Mouse (Mus musculus) heart, embryonic 11.5 days (tissue): ENCODE results near the gene Ryr2. TPM values are rescaled to one million over a fixed set of nuclear protein-coding genes. Genes with fewer than 3 reads are reported as not detected.

ENCODE experiments used
- ATAC-seq: fragments of 200-750 bp; cut with Nextera tagmentation; replicated peaks from 2 replicates; pipeline ENCODE4 v1.8.0; 2017; ENCODE audit warnings: moderate library complexity; ENCODE audit not compliant: insufficient number of reproducible peaks, low FRiP score, low TSS enrichment
- H3K27ac ChIP-seq: fragments of 300-500 bp; sonication (generic); 2 replicates; pipeline ENCODE4 v1.5.1; 2014; ENCODE audit warnings: mild to moderate bottlenecking, low read depth, low read length
- H3K27me3 ChIP-seq: fragments of 300-500 bp; sonication (generic); 2 replicates; pipeline ENCODE4 v1.6.1; 2014; ENCODE audit warnings: mild to moderate bottlenecking, low read length, mixed read lengths; ENCODE audit not compliant: control insufficient read depth, insufficient read depth
- H3K36me3 ChIP-seq: fragments of 300-500 bp; sonication (generic); 2 replicates; pipeline ENCODE4 v1.6.1; 2014; ENCODE audit warnings: mild to moderate bottlenecking, low read length, moderate library complexity, mixed read lengths; ENCODE audit not compliant: control insufficient read depth, insufficient read depth
- H3K4me1 ChIP-seq: fragments of 300-500 bp; sonication (generic); 2 replicates; pipeline ENCODE4 v1.6.1; 2014; ENCODE audit warnings: low read length; ENCODE audit not compliant: control insufficient read depth, insufficient read depth
- H3K4me2 ChIP-seq: fragments of 300-500 bp; sonication (generic); 2 replicates; pipeline ENCODE4 v1.6.1; 2014; ENCODE audit warnings: mild to moderate bottlenecking, moderate library complexity
- H3K4me3 ChIP-seq: fragments of 300-500 bp; sonication (generic); 2 replicates; pipeline ENCODE4 v1.5.1; 2014; ENCODE audit warnings: low read depth, low read length
- H3K9ac ChIP-seq: fragments of 300-500 bp; sonication (generic); 2 replicates; pipeline ENCODE4 v1.6.1; 2014; ENCODE audit warnings: mild to moderate bottlenecking, low read depth, low read length, moderate library complexity
- H3K9me3 ChIP-seq: fragments of 300-500 bp; sonication (generic); replicated peaks from 2 replicates; pipeline ENCODE4 v1.6.1; 2016; ENCODE audit warnings: low read length; ENCODE audit not compliant: control insufficient read depth
- WGBS: fragments of 180-500 bp; shearing (Covaris S2); extraction: QIAGEN DNeasy Blood & Tissue Kit; methylation state at CpG from one replicate; pipeline ENCODE4 v1.1.7; 2014; ENCODE audit not compliant: insufficient replicate concordance; 5-methylcytosine and 5-hydroxymethylcytosine counted together
- polyA plus RNA-seq: library from polyadenylated mRNA; unstranded; fragments of >200 nt; fragmentation: Nextera tagmentation; extraction: Ambion mirVana; gene quantifications from 2 replicates; pipeline ENCODE4 v1.2.1, GENCODE M21; 2014

The Ryr2 gene
- polyA plus RNA-seq, 1 experiment from 2014 or later, result 46.7 TPM

DNA sequence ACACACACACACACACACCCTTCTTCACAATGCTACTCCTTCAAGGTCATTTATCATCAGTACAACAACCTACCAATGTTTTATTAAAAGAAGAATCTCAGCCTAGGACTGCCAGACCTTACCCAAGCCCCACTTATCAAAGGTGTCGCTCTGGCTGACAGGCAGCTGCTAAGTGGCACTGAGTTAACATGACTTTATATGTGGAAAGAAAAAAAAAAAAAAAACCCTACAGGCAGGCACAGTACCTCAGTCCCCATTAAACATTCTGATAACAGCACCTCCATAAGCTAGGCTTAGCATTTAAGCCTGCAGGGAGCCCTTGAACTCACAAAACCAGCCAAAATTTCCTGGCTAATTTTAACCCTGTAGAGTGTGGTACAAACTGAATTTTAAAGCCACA is 2.4 kb downstream of the Ryr2 start:
- H3K36me3 ChIP-seq, result no peaks in the 10 kb centered on the region
- WGBS, result 17% methylated on average over 1 of the region's 1 CpGs
- H3K27me3 ChIP-seq, result peaks cover 6% of the 10 kb centered on the region
- H3K9me3 ChIP-seq, result no peaks in the 10 kb centered on the region
- H3K27ac ChIP-seq, result peak overlapping the region; percentile 89
- peaks cover 25% of the 10 kb centered on the region for H3K4me1 ChIP-seq
- peak overlapping the region; percentile 93 for H3K4me3 ChIP-seq
- H3K4me2 ChIP-seq, result peak overlapping the region; percentile 78
- 0 out of 2 replicates have a peak, but pooled peaks have one; percentile 18 for ATAC-seq
- H3K9ac ChIP-seq, result peak overlapping the region; percentile 98

DNA sequence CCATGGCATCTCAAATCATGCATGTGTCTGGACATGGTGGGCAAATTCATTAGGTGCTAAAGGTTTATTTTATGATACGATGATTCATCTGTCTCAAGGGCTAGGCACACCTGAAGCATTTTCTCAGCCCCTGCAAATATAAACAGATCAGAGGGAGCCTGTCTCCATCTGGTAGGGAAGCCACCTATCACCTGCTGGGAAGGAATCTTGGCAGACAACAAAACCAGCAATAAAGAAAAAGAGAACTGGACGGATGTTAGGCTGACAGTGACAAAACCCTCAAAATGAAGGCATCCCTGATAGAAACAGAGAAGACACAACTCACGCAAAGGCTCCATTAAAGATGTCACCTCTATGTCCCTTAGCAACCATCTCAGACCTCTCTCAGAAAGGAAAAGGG is 3.7 kb downstream of the Ryr2 start:
- H3K4me2 ChIP-seq, result peak overlapping the region; percentile 78
- WGBS, result 47% methylated on average over 3 of the region's 3 CpGs

DNA sequence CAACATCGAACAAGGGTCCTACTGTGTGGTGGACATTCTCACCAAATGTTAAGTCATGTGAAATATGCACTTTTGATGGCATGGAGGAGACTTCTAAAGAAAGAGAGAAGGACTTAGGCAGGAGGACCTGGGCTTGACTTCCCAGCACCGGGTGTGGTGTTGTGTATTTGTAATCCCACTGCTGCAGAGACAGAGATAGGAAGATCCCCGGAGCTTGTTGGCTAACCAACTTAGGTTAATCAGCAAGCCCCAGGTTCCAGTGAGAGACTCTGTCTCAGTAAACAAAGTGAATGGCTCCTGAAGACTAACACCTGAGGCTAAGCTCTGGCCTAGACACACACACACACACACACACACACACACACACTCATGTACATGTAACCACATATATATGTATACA is 7.3 kb downstream of the Ryr2 start:
- H3K4me3 ChIP-seq, result no peak overlapping the region
- H3K27me3 ChIP-seq, result no peaks in the 10 kb centered on the region
- no peaks in the 10 kb centered on the region for H3K9me3 ChIP-seq
- no peak overlapping the region for H3K9ac ChIP-seq
- no peak overlapping the region for H3K27ac ChIP-seq
- no peaks in the 10 kb centered on the region for H3K36me3 ChIP-seq
- ATAC-seq, result no peak
- WGBS, result 52% methylated on average over 3 of the region's 3 CpGs
- peaks cover 58% of the 10 kb centered on the region for H3K4me1 ChIP-seq
- peak overlapping the region; percentile 11; the same call in 1 of the 2 replicates for H3K4me2 ChIP-seq

More for the DNA sequence above, 3.7 kb downstream of the Ryr2 start:
- Histone ChIP-seq H3K27me3 (peaks cover 6% of the 10 kb centered on the region), H3K4me1 (peaks cover 37% of the 10 kb centered on the region), H3K4me3 (peak overlapping the region; percentile 93), H3K36me3 (no peaks in the 10 kb centered on the region), H3K9ac (peak overlapping the region; percentile 31; the same call in 1 of the 2 replicates), H3K9me3 (no peaks in the 10 kb centered on the region), H3K27ac (no peak overlapping the region)
- ATAC-seq, result no peak

DNA sequence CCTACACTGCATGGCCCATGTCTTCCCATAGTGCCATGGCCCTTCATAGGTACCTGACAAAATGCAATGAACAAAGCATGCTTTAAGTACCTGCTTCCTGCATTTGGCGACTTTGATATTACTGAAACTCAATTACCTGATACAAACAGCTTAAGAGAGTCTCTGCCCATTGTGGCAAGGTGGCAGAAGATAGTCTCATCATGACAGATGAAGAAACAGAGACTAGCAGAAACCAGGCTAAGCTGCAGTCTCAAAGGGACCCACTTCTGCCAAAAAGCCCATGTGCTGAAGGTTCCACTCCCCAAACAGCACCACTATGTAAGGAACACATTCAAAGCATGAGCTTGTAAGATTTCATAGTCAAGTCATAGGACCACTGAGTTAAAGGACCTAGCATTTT is 7.8 kb downstream of the Ryr2 start:
- Histone ChIP-seq H3K36me3 (no peaks in the 10 kb centered on the region), H3K27ac (no peak overlapping the region), H3K9me3 (no peaks in the 10 kb centered on the region), H3K9ac (no peak overlapping the region), H3K4me3 (no peak overlapping the region), H3K27me3 (no peaks in the 10 kb centered on the region), H3K4me1 (peaks cover 62% of the 10 kb centered on the region), H3K4me2 (no peak overlapping the region)
- 81% methylated on average over 1 of the region's 1 CpGs for WGBS
- no peak for ATAC-seq

DNA sequence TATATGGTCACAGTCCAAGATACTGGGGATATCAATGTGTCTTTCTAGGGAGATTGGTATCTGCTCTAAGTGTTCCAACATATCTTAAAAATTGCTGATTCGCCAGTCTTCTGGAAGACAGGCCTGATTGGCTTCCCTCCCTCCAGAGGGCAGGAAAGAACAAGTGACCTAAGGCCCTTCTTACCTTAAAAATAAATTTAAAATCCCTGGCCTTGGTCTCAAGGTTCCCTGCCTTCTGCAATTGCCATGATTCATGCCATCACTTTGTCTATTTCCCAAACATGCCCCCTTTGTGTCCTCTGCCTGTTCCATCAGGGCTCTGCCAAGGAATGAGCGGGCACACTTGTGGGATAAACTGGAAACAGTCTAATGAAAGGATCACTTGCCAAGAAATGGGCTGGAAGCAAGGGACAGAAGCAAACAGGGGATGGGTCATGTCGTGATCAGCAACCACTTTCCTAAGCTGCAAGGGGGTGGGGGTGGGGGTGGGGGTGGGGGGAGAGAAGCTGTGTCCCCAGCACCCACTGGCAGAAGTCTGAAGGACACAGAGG is 10.3 kb downstream of the Ryr2 start:
- H3K4me1 ChIP-seq, result peaks cover 81% of the 10 kb centered on the region
- H3K27me3 ChIP-seq, result no peaks in the 10 kb centered on the region
- no peak overlapping the region for H3K4me2 ChIP-seq
- no peak overlapping the region for H3K27ac ChIP-seq
- no peaks in the 10 kb centered on the region for H3K9me3 ChIP-seq
- no peak for ATAC-seq
- no peak overlapping the region for H3K9ac ChIP-seq
- H3K4me3 ChIP-seq, result no peak overlapping the region
- no peaks in the 10 kb centered on the region for H3K36me3 ChIP-seq
- WGBS, result 75% methylated on average over 3 of the region's 3 CpGs

DNA sequence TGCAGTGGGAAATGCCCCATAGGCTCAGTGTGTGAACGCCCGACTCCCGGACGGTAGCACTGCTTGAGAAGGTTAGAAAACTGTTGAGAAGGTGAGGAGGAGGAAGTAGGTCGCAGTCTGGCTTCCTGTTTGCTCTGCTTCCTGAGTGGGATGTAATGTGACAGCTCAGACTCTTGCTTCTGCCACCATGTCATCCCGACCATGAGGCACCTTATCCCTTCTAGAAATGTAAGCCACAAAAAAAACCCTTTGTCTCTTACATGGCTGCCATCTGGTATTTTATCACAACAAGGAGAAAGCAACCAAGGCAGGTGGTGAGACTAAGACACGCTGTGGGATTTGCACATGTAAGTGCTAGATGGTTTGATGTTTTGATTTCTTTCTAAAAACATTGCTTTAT is 12.2 kb downstream of the Ryr2 start:
- Histone ChIP-seq H3K4me3 (no peak overlapping the region), H3K9ac (no peak overlapping the region), H3K4me1 (peaks cover 72% of the 10 kb centered on the region), H3K4me2 (no peak overlapping the region), H3K27ac (no peak overlapping the region), H3K9me3 (no peaks in the 10 kb centered on the region), H3K27me3 (no peaks in the 10 kb centered on the region), H3K36me3 (no peaks in the 10 kb centered on the region)
- WGBS, result 58% methylated on average over 7 of the region's 7 CpGs
- no peak for ATAC-seq

DNA sequence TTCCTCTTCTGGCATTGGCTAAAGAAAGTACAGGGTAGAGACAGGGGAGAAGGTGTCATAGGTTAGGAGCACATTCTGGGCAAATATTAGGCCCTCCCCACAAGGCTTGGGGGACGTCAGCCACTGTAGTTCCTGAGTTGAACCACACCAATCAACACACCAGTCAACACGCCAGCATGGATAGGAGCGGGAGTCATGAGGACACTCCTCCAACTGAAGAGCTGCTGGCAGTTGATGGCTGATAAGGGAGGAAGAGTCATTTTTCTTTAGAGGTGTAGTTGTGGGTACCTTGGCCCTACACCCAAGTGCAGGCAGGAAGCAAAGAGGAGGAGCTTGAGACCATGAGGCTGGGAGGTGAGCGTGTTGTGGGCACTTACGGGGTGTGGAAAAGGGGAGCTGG is 13.6 kb downstream of the Ryr2 start:
- ATAC-seq, result no peak
- H3K27ac ChIP-seq, result no peak overlapping the region
- H3K9me3 ChIP-seq, result no peaks in the 10 kb centered on the region
- H3K4me3 ChIP-seq, result no peak overlapping the region
- no peak overlapping the region for H3K9ac ChIP-seq
- no peaks in the 10 kb centered on the region for H3K27me3 ChIP-seq
- peaks cover 58% of the 10 kb centered on the region for H3K4me1 ChIP-seq
- no peaks in the 10 kb centered on the region for H3K36me3 ChIP-seq
- 48% methylated on average over 5 of the region's 5 CpGs for WGBS
- no peak overlapping the region for H3K4me2 ChIP-seq

GRCm38 (mm10) chr13:12092379-12093107 is 14.2 kb downstream of the Ryr2 start:
- no peak for ATAC-seq
- Histone ChIP-seq H3K9me3 (no peaks in the 10 kb centered on the region), H3K27ac (no peak overlapping the region), H3K4me1 (peaks cover 54% of the 10 kb centered on the region), H3K36me3 (no peaks in the 10 kb centered on the region), H3K4me2 (no peak overlapping the region), H3K27me3 (no peaks in the 10 kb centered on the region), H3K9ac (no peak overlapping the region), H3K4me3 (no peak overlapping the region)
- WGBS, result 82% methylated on average over 11 of the region's 11 CpGs

DNA sequence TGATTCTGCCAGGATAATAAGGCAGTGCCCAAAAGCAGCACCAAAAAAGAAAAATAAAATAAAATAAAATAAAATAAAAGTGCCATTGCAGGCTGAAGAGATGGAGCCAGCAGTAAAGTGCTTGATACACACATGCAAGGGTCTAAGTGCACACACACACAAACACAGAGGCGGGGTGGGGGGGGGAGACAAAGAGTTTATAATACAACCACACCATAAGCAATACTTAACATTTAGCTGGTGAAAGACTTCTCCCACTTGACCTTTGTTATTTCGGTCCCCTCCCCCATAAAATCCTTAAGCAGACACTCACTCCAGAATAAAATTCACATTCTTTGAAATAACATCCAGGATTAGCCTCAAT is 22.7 kb downstream of the Ryr2 start:
- Histone ChIP-seq H3K9me3 (no peaks in the 10 kb centered on the region), H3K4me1 (peaks cover 48% of the 10 kb centered on the region), H3K4me2 (no peak overlapping the region), H3K9ac (no peak overlapping the region), H3K27me3 (no peaks in the 10 kb centered on the region), H3K36me3 (no peaks in the 10 kb centered on the region), H3K27ac (no peak overlapping the region), H3K4me3 (no peak overlapping the region)
- 79% methylated on average over 2 of the region's 2 CpGs for WGBS
- ATAC-seq, result no peak
